Mouse (Mus musculus) limb, embryonic 15.5 days (tissue): ENCODE data around the gene Aff1. TPM values are rescaled to one million over a fixed set of nuclear protein-coding genes. Genes with fewer than 3 reads are reported as not detected.

ENCODE experiments used
- ATAC-seq: fragments of 200-750 bp; cut with Nextera tagmentation; 2 replicates; pipeline ENCODE4 v1.8.0; 2017; ENCODE audit warnings: low read depth, moderate TSS enrichment; ENCODE audit not compliant: insufficient number of reproducible peaks, low FRiP score, low TSS enrichment
- H3K27ac ChIP-seq: fragments of 300-500 bp; sonication (generic); 2 replicates; pipeline ENCODE4 v1.5.1; 2015; ENCODE audit warnings: moderate library complexity, mild to moderate bottlenecking, inconsistent platforms
- H3K27me3 ChIP-seq: fragments of 300-500 bp; sonication (generic); 2 replicates; pipeline ENCODE4 v1.6.1; 2015; ENCODE audit warnings: inconsistent platforms
- H3K36me3 ChIP-seq: fragments of 300-500 bp; sonication (generic); 2 replicates; pipeline ENCODE4 v1.6.1; 2015; ENCODE audit warnings: inconsistent platforms
- H3K4me1 ChIP-seq: fragments of 300-500 bp; sonication (generic); 2 replicates; pipeline ENCODE4 v1.6.1; 2015; ENCODE audit warnings: inconsistent platforms
- H3K4me2 ChIP-seq: fragments of 300-500 bp; sonication (generic); 2 replicates; pipeline ENCODE4 v1.6.1; 2015; ENCODE audit warnings: mild to moderate bottlenecking, inconsistent platforms
- H3K4me3 ChIP-seq: fragments of 300-500 bp; sonication (generic); 2 replicates; pipeline ENCODE4 v1.5.1; 2015; ENCODE audit warnings: mild to moderate bottlenecking, inconsistent platforms
- H3K9ac ChIP-seq: fragments of 300-500 bp; sonication (generic); 2 replicates; pipeline ENCODE4 v1.6.1; 2015; ENCODE audit warnings: inconsistent platforms
- H3K9me3 ChIP-seq: fragments of 300-500 bp; sonication (generic); 2 replicates; pipeline ENCODE4 v1.6.1; 2016; ENCODE audit warnings: inconsistent platforms
- whole genome bisulfite sequencing: fragments of 180-500 bp; shearing (Covaris S2); methylation state at CpG from one replicate; pipeline ENCODE4 v1.1.7; 2015; 5-methylcytosine and 5-hydroxymethylcytosine counted together
- polyA plus RNA-seq: library from polyadenylated mRNA; unstranded; fragments of >200 nt; fragmentation: Nextera tagmentation; extraction: Ambion mirVana; gene quantifications from 2 replicates; pipeline ENCODE4 v1.2.1, GENCODE M21; 2015

Aff1 gene
- polyA plus RNA-seq, 1 experiment from 2014 or later: 5.1 TPM

GRCm38 (mm10) chr5:103741992-103742391, 49.8 kb downstream of the Aff1 start:
- H3K9me3 ChIP-seq: no peaks in the 10 kb centered on the region
- 81% methylated on average over 2 of the region's 2 CpGs for whole genome bisulfite sequencing
- no peak overlapping the region for H3K9ac ChIP-seq
- H3K4me1 ChIP-seq: peaks cover 3% of the 10 kb centered on the region; the same call in 1 of the 2 replicates
- no peaks in the 10 kb centered on the region for H3K36me3 ChIP-seq
- no peak for ATAC-seq
- no peaks in the 10 kb centered on the region for H3K27me3 ChIP-seq
- no peak overlapping the region for H3K4me3 ChIP-seq
- H3K4me2 ChIP-seq: no peak overlapping the region
- H3K27ac ChIP-seq: no peak overlapping the region

- H3K4me1 ChIP-seq: no peaks in the 10 kb centered on the region
- WGBS: 72% methylated on average over 6 of the region's 6 CpGs
- ATAC-seq: no peak
Observed at GRCm38 (mm10) chr5:103744531-103744930, 52.4 kb downstream of the Aff1 start.

GRCm38 (mm10) chr5:103745635-103746034, 53.5 kb downstream of the Aff1 start:
- Histone ChIP-seq H3K4me2 (no peak overlapping the region), H3K36me3 (no peaks in the 10 kb centered on the region), H3K9me3 (no peaks in the 10 kb centered on the region), H3K4me3 (no peak overlapping the region), H3K27me3 (no peaks in the 10 kb centered on the region), H3K27ac (no peak overlapping the region), H3K4me1 (no peaks in the 10 kb centered on the region), H3K9ac (no peak overlapping the region)
- 91% methylated on average over 1 of the region's 1 CpGs for WGBS
- no peak for ATAC-seq

More at GRCm38 (mm10) chr5:103744531-103744930, 52.4 kb downstream of the Aff1 start:
- no peak overlapping the region for H3K4me2 ChIP-seq
- no peak overlapping the region for H3K27ac ChIP-seq
- no peak overlapping the region for H3K9ac ChIP-seq
- H3K27me3 ChIP-seq: no peaks in the 10 kb centered on the region
- H3K9me3 ChIP-seq: no peaks in the 10 kb centered on the region
- no peak overlapping the region for H3K4me3 ChIP-seq
- H3K36me3 ChIP-seq: no peaks in the 10 kb centered on the region

- WGBS: 93% methylated on average over 3 of the region's 3 CpGs
- no peak for ATAC-seq
Observed at GRCm38 (mm10) chr5:103746561-103747085, 54.4 kb downstream of the Aff1 start.

GRCm38 (mm10) chr5:103747098-103747497, 54.9 kb downstream of the Aff1 start:
- no peaks in the 10 kb centered on the region for H3K36me3 ChIP-seq
- H3K4me2 ChIP-seq: no peak overlapping the region
- H3K27me3 ChIP-seq: no peaks in the 10 kb centered on the region
- H3K9ac ChIP-seq: no peak overlapping the region
- no peaks in the 10 kb centered on the region for H3K9me3 ChIP-seq
- H3K4me1 ChIP-seq: no peaks in the 10 kb centered on the region
- H3K4me3 ChIP-seq: no peak overlapping the region
- H3K27ac ChIP-seq: no peak overlapping the region
- ATAC-seq: no peak
- 82% methylated on average over 2 of the region's 2 CpGs for WGBS

More at GRCm38 (mm10) chr5:103746561-103747085, 54.4 kb downstream of the Aff1 start:
- Histone ChIP-seq H3K27me3 (no peaks in the 10 kb centered on the region), H3K4me3 (no peak overlapping the region), H3K36me3 (no peaks in the 10 kb centered on the region), H3K9ac (no peak overlapping the region), H3K27ac (no peak overlapping the region), H3K9me3 (no peaks in the 10 kb centered on the region), H3K4me2 (no peak overlapping the region), H3K4me1 (no peaks in the 10 kb centered on the region)

- Histone ChIP-seq H3K4me3 (no peak overlapping the region), H3K9me3 (no peaks in the 10 kb centered on the region), H3K4me2 (no peak overlapping the region), H3K9ac (no peak overlapping the region), H3K27ac (no peak overlapping the region), H3K27me3 (no peaks in the 10 kb centered on the region), H3K4me1 (0 out of 2 replicates have a peak, but pooled peaks cover 6% of the 10 kb centered on the region), H3K36me3 (no peaks in the 10 kb centered on the region)
- ATAC-seq: no peak
Observed at GRCm38 (mm10) chr5:103748343-103748742, 56.2 kb downstream of the Aff1 start.

- peaks cover 6% of the 10 kb centered on the region; the same call in 1 of the 2 replicates for H3K4me1 ChIP-seq
- H3K4me2 ChIP-seq: no peak overlapping the region
- no peak overlapping the region for H3K27ac ChIP-seq
- 62% methylated on average over 7 of the region's 7 CpGs for WGBS
- H3K36me3 ChIP-seq: no peaks in the 10 kb centered on the region
- H3K9me3 ChIP-seq: no peaks in the 10 kb centered on the region
- H3K4me3 ChIP-seq: no peak overlapping the region
- no peak overlapping the region for H3K9ac ChIP-seq
- no peaks in the 10 kb centered on the region for H3K27me3 ChIP-seq
- no peak for ATAC-seq
Observed at GRCm38 (mm10) chr5:103749465-103750285, 57.5 kb downstream of the Aff1 start.

- H3K27me3 ChIP-seq: 0 out of 2 replicates have a peak, but pooled peaks cover 2% of the 10 kb centered on the region
- H3K4me3 ChIP-seq: peak overlapping the region; percentile 63
- H3K27ac ChIP-seq: peak overlapping the region; percentile 92
- H3K36me3 ChIP-seq: no peaks in the 10 kb centered on the region
- H3K4me1 ChIP-seq: peaks cover 10% of the 10 kb centered on the region; the same call in 1 of the 2 replicates
- H3K9ac ChIP-seq: peak overlapping the region; percentile 61; the same call in 1 of the 2 replicates
- 4% methylated on average over 23 of the region's 23 CpGs for WGBS
- no peaks in the 10 kb centered on the region for H3K9me3 ChIP-seq
- no peak for ATAC-seq
- H3K4me2 ChIP-seq: peak overlapping the region; percentile 83
Observed at GRCm38 (mm10) chr5:103752665-103753510, 60.7 kb downstream of the Aff1 start.

- H3K36me3 ChIP-seq: no peaks in the 10 kb centered on the region
- under 1% methylated on average over 82 of the region's 86 CpGs for WGBS
- peak overlapping the region; percentile 61 for H3K9ac ChIP-seq
- peak overlapping the region; percentile 63 for H3K4me3 ChIP-seq
- peaks cover 15% of the 10 kb centered on the region; the same call in 1 of the 2 replicates for H3K4me1 ChIP-seq
- ATAC-seq: peak; percentile 93
- no peaks in the 10 kb centered on the region for H3K9me3 ChIP-seq
- H3K4me2 ChIP-seq: peak overlapping the region; percentile 83
- H3K27me3 ChIP-seq: 0 out of 2 replicates have a peak, but pooled peaks cover 2% of the 10 kb centered on the region
- peak overlapping the region; percentile 92 for H3K27ac ChIP-seq
Observed at GRCm38 (mm10) chr5:103753511-103754329, 61.5 kb downstream of the Aff1 start.

- H3K4me3 ChIP-seq: peak overlapping the region; percentile 63
- peak overlapping the region; percentile 92 for H3K27ac ChIP-seq
- 2% methylated on average over 40 of the region's 42 CpGs for WGBS
- H3K4me1 ChIP-seq: peaks cover 15% of the 10 kb centered on the region; the same call in 1 of the 2 replicates
- no peaks in the 10 kb centered on the region for H3K36me3 ChIP-seq
- 0 out of 2 replicates have a peak, but pooled peaks cover 2% of the 10 kb centered on the region for H3K27me3 ChIP-seq
- ATAC-seq: no peak
- H3K9me3 ChIP-seq: no peaks in the 10 kb centered on the region
- H3K9ac ChIP-seq: peak overlapping the region; percentile 61
- peak overlapping the region; percentile 83 for H3K4me2 ChIP-seq
Observed at GRCm38 (mm10) chr5:103754330-103755134, 62.4 kb downstream of the Aff1 start.
